ENCODE assay signal across 19 mouse cellular contexts in the genomic region with DNA sequence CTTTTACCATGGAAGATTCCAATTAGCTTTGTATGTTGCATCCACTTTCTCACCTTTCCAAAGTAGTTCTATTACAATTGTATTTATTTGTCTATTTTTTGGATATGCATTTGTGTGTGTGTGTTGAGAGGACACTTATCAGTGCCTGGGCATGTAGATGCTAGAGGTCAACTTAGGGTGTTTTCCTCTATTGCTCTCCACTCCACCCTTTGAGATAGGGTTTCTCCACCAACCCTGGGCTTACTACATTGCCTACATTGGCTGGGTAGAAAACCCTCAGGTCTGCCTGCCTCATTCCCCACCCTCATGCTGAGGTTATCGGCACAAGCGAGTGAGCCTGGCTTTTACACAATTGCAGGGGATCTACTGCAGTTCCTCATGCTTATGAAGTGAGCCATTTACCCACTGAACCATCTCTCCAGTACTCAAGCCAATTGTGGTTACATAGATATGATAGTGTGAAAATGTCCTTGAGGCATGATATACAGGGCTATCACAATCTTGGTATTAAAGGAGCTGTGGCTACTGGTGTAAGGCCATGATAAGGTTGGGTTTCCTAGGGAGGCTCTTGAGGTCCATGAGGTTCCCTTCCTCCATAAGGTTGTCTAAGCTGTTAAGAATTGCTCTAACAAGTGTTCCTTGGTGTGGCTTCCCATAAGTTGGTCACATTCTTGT.
"Had no signal": no experiment of that assay in that cellular context is flagged by ENCODE, and none has a peak within 500 bp of the region (broad histone marks: within the 10 kb centered on the region; RNA-seq: fewer than 3 reads in every experiment).

No protein-coding gene starts in this region.

- H3K4me1 ChIP-seq: limb, embryonic 10.5 days; midbrain, embryonic 13.5 days; neural tube, embryonic 13.5 days; stomach, embryonic 15.5 days had no signal

- H3K36me3 ChIP-seq: limb, embryonic 10.5 days; limb, embryonic 13.5 days; midbrain, embryonic 13.5 days; neural tube, embryonic 13.5 days; stomach, embryonic 15.5 days had no signal

- ATAC-seq: intestine, embryonic 16.5 days; lung, postnatal 0 days; midbrain, embryonic 13.5 days; midbrain, embryonic 16.5 days had no signal

- H3K9ac ChIP-seq: limb, embryonic 13.5 days; lung, embryonic 14.5 days; midbrain, embryonic 13.5 days; neural tube, embryonic 13.5 days; stomach, embryonic 15.5 days had no signal

- H3K4me3 ChIP-seq: limb, embryonic 10.5 days; limb, embryonic 13.5 days; midbrain, embryonic 13.5 days; myocyte; neural tube, embryonic 13.5 days; stomach, embryonic 15.5 days had no signal

- H3K27me3 ChIP-seq: limb, embryonic 13.5 days; midbrain, embryonic 13.5 days; neural tube, embryonic 13.5 days; stomach, embryonic 15.5 days had no signal

- H3K27ac ChIP-seq: limb, embryonic 10.5 days; limb, embryonic 13.5 days; macrophage; midbrain, embryonic 13.5 days; neural tube, embryonic 13.5 days; stomach, embryonic 15.5 days had no signal

- DNase-seq: kidney, adult 18-20 months; kidney, adult 9 months; kidney, postnatal 10 days; kidney, postnatal 4 days; lung, embryonic 14.5 days; retina, postnatal 1 day; right cerebral cortex, postnatal 25 days; spleen, adult 18-20 months; thymus, postnatal 25 days had no signal

- H3K4me2 ChIP-seq: limb, embryonic 13.5 days; lung, embryonic 14.5 days; midbrain, embryonic 13.5 days; neural tube, embryonic 13.5 days; stomach, embryonic 15.5 days had no signal

- H3K9me3 ChIP-seq: limb, embryonic 10.5 days; midbrain, embryonic 13.5 days; stomach, embryonic 15.5 days had no signal
